ENCODE assay signal across 8 mouse cellular contexts in genomic region chr3:152308485-152309249, GRCm38 (mm10). TPM values are rescaled to one million over a fixed set of nuclear protein-coding genes. Genes with fewer than 3 reads are reported as not detected.
DNase-seq lines count a peak whose midpoint lies in the region; ATAC-seq lines count a peak whose summit lies in the region.

No protein-coding gene starts in this region.

- H3K9me3 ChIP-seq in heart, embryonic 11.5 days (replicated peaks; ENCODE audit: control insufficient read depth, low read length) = no peaks in the 10 kb centered on the region
- H3K9me3 ChIP-seq in liver, embryonic 15.5 days (replicated peaks) = no peaks in the 10 kb centered on the region
- H3K9me3 ChIP-seq in forebrain, embryonic 10.5 days = no peaks in the 10 kb centered on the region

- peak; percentile 76 for DNase-seq in urinary bladder, postnatal 14 days (ENCODE audit: low spot score)
- DNase-seq in urinary bladder, adult 2 months (ENCODE audit: low spot score) = no peak
- DNase-seq in layer of hippocampus, adult 11-12 months (ENCODE audit: low spot score) = no peak
- no peak for DNase-seq in B cell, adult 2 months
- DNase-seq in forebrain, embryonic 10.5 days (ENCODE audit: extremely low spot score, low spot score) = no peak
- no peak for DNase-seq in spleen, postnatal 10 days (ENCODE audit: low spot score in 2 of 2)

- peak; percentile 36; the same call in 1 of the 2 replicates for ATAC-seq in heart, embryonic 11.5 days (replicated peaks; ENCODE audit: insufficient number of reproducible peaks, low FRiP score, low TSS enrichment)
- peak; percentile 68; the same call in 1 of the 2 replicates for ATAC-seq in liver, embryonic 15.5 days (ENCODE audit: insufficient read depth)

- WGBS in heart, embryonic 11.5 days (ENCODE audit: insufficient replicate concordance) = 13% methylated on average over 10 of the region's 10 CpGs
- WGBS in liver, embryonic 15.5 days (ENCODE audit: insufficient replicate concordance) = 29% methylated on average over 10 of the region's 10 CpGs
- 80% methylated on average over 10 of the region's 10 CpGs for WGBS in forebrain, embryonic 10.5 days

- H3K27me3 ChIP-seq in heart, embryonic 11.5 days (ENCODE audit: control insufficient read depth, insufficient read depth, low read length) = no peaks in the 10 kb centered on the region
- no peaks in the 10 kb centered on the region for H3K27me3 ChIP-seq in liver, embryonic 15.5 days
- no peaks in the 10 kb centered on the region for H3K27me3 ChIP-seq in forebrain, embryonic 10.5 days (ENCODE audit: poor library complexity, severe bottlenecking)

- H3K4me3 ChIP-seq in heart, embryonic 11.5 days (ENCODE audit: low read depth, low read length) = no peak overlapping the region
- H3K4me3 ChIP-seq in liver, embryonic 15.5 days (replicated peaks) = no peak overlapping the region
- no peak overlapping the region for H3K4me3 ChIP-seq in forebrain, embryonic 10.5 days

- H3K4me1 ChIP-seq in heart, embryonic 11.5 days (ENCODE audit: control insufficient read depth, insufficient read depth, low read length) = peaks cover 51% of the 10 kb centered on the region
- peaks cover 24% of the 10 kb centered on the region for H3K4me1 ChIP-seq in liver, embryonic 15.5 days (replicated peaks)
- H3K4me1 ChIP-seq in forebrain, embryonic 10.5 days = no peaks in the 10 kb centered on the region

- 0 out of 2 replicates have a peak, but pooled peaks cover 3% of the 10 kb centered on the region for H3K36me3 ChIP-seq in heart, embryonic 11.5 days (ENCODE audit: control insufficient read depth, insufficient read depth, low read length)
- H3K36me3 ChIP-seq in liver, embryonic 15.5 days (replicated peaks) = no peaks in the 10 kb centered on the region
- H3K36me3 ChIP-seq in forebrain, embryonic 10.5 days (replicated peaks) = peaks cover 54% of the 10 kb centered on the region

- H3K9ac ChIP-seq in heart, embryonic 11.5 days (ENCODE audit: low read depth, low read length) = peak overlapping the region; percentile 54
- H3K9ac ChIP-seq in liver, embryonic 15.5 days = no peak overlapping the region

- H3K4me2 ChIP-seq in heart, embryonic 11.5 days = 0 out of 2 replicates have a peak overlapping the region, but pooled peaks have one; percentile 27
- H3K4me2 ChIP-seq in liver, embryonic 15.5 days = no peak overlapping the region

- peak overlapping the region; percentile 96 for H3K27ac ChIP-seq in heart, embryonic 11.5 days (ENCODE audit: low read depth, low read length)
- no peak overlapping the region for H3K27ac ChIP-seq in liver, embryonic 15.5 days (replicated peaks)
- H3K27ac ChIP-seq in forebrain, embryonic 10.5 days = no peak overlapping the region

RNA-seq across cellular contexts. Expression of gene Miga1, which starts 31.5 kb away (rescaled TPM):
- polyA plus RNA-seq in urinary bladder, adult 2 months (2012; rRNA removed) = 6.4 and 7.4 TPM in 2 replicates
- polyA plus RNA-seq in heart, embryonic 11.5 days (2014; fragmentation: Nextera tagmentation; extraction: Ambion mirVana) = 12.8 and 16.7 TPM in 2 replicates
- polyA plus RNA-seq in liver, embryonic 15.5 days (2015; fragmentation: Nextera tagmentation; extraction: Ambion mirVana) = 3.4 and 3.5 TPM in 2 replicates
- polyA plus RNA-seq in forebrain, embryonic 10.5 days (2016; fragmentation: Nextera tagmentation; extraction: Ambion mirVana) = 19.3 and 22.1 TPM in 2 replicates

RNA-seq across cellular contexts. Expression of gene Usp33, which starts 37.6 kb away (rescaled TPM):
- 32.8 and 39.3 TPM in 2 replicates for polyA plus RNA-seq in urinary bladder, adult 2 months (2012; rRNA removed)
- 31.9 and 35.1 TPM in 2 replicates for polyA plus RNA-seq in heart, embryonic 11.5 days (2014; fragmentation: Nextera tagmentation; extraction: Ambion mirVana)
- 19.6 and 21.4 TPM in 2 replicates for polyA plus RNA-seq in liver, embryonic 15.5 days (2015; fragmentation: Nextera tagmentation; extraction: Ambion mirVana)
- polyA plus RNA-seq in forebrain, embryonic 10.5 days (2016; fragmentation: Nextera tagmentation; extraction: Ambion mirVana) = 47.4 and 47.8 TPM in 2 replicates

RNA-seq across cellular contexts. Expression of gene Nexn, which starts 42.5 kb away (rescaled TPM):
- polyA plus RNA-seq in urinary bladder, adult 2 months (2012; rRNA removed) = 12.7 and 38.4 TPM in 2 replicates
- 165 and 210 TPM in 2 replicates for polyA plus RNA-seq in heart, embryonic 11.5 days (2014; fragmentation: Nextera tagmentation; extraction: Ambion mirVana)
- 1.5 and 1.7 TPM in 2 replicates for polyA plus RNA-seq in liver, embryonic 15.5 days (2015; fragmentation: Nextera tagmentation; extraction: Ambion mirVana)
- 2.8 and 3.8 TPM in 2 replicates for polyA plus RNA-seq in forebrain, embryonic 10.5 days (2016; fragmentation: Nextera tagmentation; extraction: Ambion mirVana)
